Mouse (Mus musculus) heart, embryonic 13.5 days (tissue): Measurements from ENCODE around the gene Ano6. TPM values are rescaled to one million over a fixed set of nuclear protein-coding genes. Genes with fewer than 3 reads are reported as not detected.

Experiments
- ATAC-seq: fragments of 200-750 bp; cut with Nextera tagmentation; 2 replicates; pipeline ENCODE4 v1.8.0; 2017; ENCODE audit warnings: moderate TSS enrichment; ENCODE audit not compliant: insufficient number of reproducible peaks, low FRiP score, low TSS enrichment; ENCODE audit errors: extremely low read depth
- H3K27ac ChIP-seq: fragments of 300-500 bp; sonication (generic); replicated peaks from 2 replicates; pipeline ENCODE4 v1.5.1; 2015; ENCODE audit warnings: moderate library complexity, mild to moderate bottlenecking, inconsistent platforms
- H3K27me3 ChIP-seq: fragments of 300-500 bp; sonication (generic); replicated peaks from 2 replicates; pipeline ENCODE4 v1.6.1; 2015; ENCODE audit warnings: mild to moderate bottlenecking, inconsistent platforms
- H3K36me3 ChIP-seq: fragments of 300-500 bp; sonication (generic); 2 replicates; pipeline ENCODE4 v1.6.1; 2015; ENCODE audit warnings: mild to moderate bottlenecking, inconsistent platforms
- H3K4me1 ChIP-seq: fragments of 300-500 bp; sonication (generic); 2 replicates; pipeline ENCODE4 v1.6.1; 2015; ENCODE audit warnings: inconsistent platforms
- H3K4me2 ChIP-seq: fragments of 300-500 bp; sonication (generic); 2 replicates; pipeline ENCODE4 v1.6.1; 2015; ENCODE audit warnings: inconsistent platforms, mild to moderate bottlenecking, moderate library complexity
- H3K4me3 ChIP-seq: fragments of 300-500 bp; sonication (generic); 2 replicates; pipeline ENCODE4 v1.5.1; 2015; ENCODE audit warnings: moderate library complexity, mild to moderate bottlenecking, inconsistent platforms
- H3K9ac ChIP-seq: fragments of 300-500 bp; sonication (generic); 2 replicates; pipeline ENCODE4 v1.6.1; 2015; ENCODE audit warnings: inconsistent platforms, mild to moderate bottlenecking, moderate library complexity
- H3K9me3 ChIP-seq: fragments of 300-500 bp; sonication (generic); 2 replicates; pipeline ENCODE4 v1.6.1; 2016; ENCODE audit warnings: inconsistent platforms
- WGBS: fragments of 180-500 bp; shearing (Covaris S2); methylation state at CpG from one replicate; pipeline ENCODE4 v1.1.7; 2015; ENCODE audit warnings: mixed read lengths; 5-methylcytosine and 5-hydroxymethylcytosine counted together
- polyA plus RNA-seq: library from polyadenylated mRNA; unstranded; fragments of >200 nt; fragmentation: Nextera tagmentation; extraction: Ambion mirVana; gene quantifications from 2 replicates; pipeline ENCODE4 v1.2.1, GENCODE M21; 2015

Gene Ano6
- polyA plus RNA-seq, 1 experiment from 2014 or later: 31.0 TPM

DNA sequence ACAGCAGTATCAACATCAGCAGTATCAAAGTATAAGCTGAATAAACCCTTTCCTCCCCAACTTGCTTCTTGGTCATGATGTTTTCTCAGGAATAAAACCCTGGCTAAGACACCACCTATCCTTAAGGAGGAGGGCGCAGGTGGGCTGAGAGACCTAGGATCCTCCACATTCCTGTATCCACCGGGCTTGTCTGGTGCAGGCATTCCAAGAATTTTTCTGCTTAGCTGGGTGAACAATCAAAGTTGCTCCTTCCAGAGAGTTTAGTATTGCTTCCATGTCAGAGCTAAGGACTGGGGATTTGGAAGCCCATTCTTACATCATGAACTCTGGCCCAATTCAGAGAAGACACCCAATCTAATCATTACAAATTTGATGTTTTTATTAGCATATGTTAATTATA, 53.8 kb downstream of the Ano6 start:
- no peak overlapping the region for H3K9ac ChIP-seq
- H3K4me3 ChIP-seq: no peak overlapping the region
- H3K27me3 ChIP-seq: no peaks in the 10 kb centered on the region
- 33% methylated on average over 2 of the region's 2 CpGs for WGBS
- no peaks in the 10 kb centered on the region for H3K9me3 ChIP-seq
- peaks cover 65% of the 10 kb centered on the region for H3K4me1 ChIP-seq
- no peaks in the 10 kb centered on the region for H3K36me3 ChIP-seq
- ATAC-seq: no peak
- peak overlapping the region; percentile 15; the same call in 1 of the 2 replicates for H3K27ac ChIP-seq
- no peak overlapping the region for H3K4me2 ChIP-seq

DNA sequence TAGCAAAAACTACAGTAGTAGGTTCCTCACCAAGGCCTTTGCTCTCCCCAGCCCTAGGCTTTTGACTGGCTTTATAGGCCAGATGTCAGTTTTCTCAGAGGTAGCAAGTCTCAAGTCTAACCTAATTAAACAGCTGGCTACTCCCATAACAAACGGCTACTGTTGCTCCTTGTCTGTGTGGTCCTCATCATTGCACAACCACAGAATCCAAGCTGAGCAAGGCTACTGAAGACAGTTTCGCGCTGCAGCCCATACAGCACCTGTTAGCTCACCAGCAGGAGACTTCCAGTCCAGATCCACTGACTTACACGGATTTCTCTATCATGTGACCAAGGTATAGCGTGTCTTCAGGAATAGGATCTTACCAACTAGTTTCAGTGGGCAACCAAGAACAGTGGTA, 55.5 kb downstream of the Ano6 start:
- ATAC-seq: no peak
- Histone ChIP-seq H3K9me3 (no peaks in the 10 kb centered on the region), H3K4me1 (peaks cover 56% of the 10 kb centered on the region), H3K9ac (no peak overlapping the region), H3K27ac (no peak overlapping the region), H3K36me3 (no peaks in the 10 kb centered on the region), H3K27me3 (no peaks in the 10 kb centered on the region), H3K4me3 (no peak overlapping the region), H3K4me2 (no peak overlapping the region)
- WGBS: 80% methylated on average over 5 of the region's 5 CpGs

DNA sequence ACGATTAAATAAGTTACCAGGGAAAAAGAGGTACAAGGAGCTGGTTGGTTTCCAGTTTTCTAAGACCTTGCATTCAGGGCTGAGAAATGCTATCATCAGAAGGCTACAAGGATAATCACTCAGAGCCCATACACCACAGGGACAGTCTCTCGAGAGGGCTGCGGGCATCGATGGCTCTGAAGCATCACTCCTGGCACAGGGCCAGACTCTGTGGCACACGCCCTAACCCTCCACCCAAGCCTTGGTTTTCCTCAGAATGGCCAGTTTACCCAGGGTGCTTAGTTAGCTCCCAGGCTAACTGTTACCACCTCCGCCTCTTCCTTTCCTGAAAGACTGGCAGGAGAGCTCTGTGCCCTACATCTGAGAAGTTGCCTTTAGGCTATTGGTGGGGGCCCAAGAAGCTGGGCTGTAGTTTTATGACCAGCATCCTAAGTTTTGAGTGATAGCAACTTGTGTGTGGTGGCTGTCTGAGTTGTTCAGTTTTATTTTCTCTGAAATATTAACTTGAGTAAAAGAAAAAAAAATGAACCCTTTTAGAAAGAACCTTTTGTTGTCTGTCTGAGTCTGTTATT, 57.9 kb downstream of the Ano6 start:
- no peak overlapping the region for H3K9ac ChIP-seq
- H3K27me3 ChIP-seq: no peaks in the 10 kb centered on the region
- H3K4me2 ChIP-seq: no peak overlapping the region
- ATAC-seq: no peak
- WGBS: 68% methylated on average over 6 of the region's 6 CpGs
- peaks cover 41% of the 10 kb centered on the region for H3K4me1 ChIP-seq
- H3K27ac ChIP-seq: no peak overlapping the region
- H3K4me3 ChIP-seq: no peak overlapping the region
- no peaks in the 10 kb centered on the region for H3K9me3 ChIP-seq
- no peaks in the 10 kb centered on the region for H3K36me3 ChIP-seq

DNA sequence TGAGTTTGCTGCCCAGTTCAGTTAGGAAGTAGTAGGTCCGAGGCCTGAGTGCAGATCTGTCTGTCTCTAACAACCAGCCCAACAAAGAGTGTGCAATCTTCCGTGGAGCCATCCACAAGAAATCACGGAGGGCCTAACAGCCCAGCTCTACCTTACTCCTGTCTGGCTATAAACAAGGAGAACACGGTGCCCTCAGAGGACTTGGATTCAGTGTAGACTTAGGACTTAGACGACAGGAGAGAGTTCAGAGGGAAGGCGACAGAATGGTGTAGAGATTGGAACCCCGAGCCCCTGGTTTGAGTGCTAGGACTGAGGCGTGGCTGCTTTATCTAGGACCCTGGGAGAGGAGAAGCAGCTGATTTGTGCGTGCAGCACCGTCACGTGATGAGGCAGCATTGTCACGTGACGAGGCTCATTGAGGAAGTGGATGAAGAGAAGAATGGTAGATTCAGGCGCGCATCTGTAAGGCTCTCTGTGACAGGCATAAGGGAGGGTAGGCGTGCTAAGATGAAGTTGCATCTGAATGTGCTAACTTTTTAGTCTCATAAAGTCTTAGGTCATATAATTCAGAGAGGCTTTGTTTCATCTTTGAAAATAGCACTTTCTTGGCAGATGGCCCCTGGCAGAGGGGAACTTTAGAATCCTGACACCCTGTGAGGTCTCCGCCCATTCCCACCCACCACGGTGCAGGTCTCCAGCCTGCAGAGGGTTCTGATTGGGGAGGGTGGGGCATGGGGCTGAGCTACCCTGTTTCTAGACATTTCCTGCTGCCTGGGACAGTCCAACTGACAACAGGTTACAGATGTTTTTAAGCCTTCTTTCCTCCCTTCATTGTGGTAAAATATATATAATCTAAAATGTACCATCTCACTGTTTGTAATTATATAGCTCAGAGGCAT, 59.1 kb downstream of the Ano6 start:
- no peak for ATAC-seq
- Histone ChIP-seq H3K4me3 (no peak overlapping the region), H3K9me3 (no peaks in the 10 kb centered on the region), H3K27ac (no peak overlapping the region), H3K27me3 (no peaks in the 10 kb centered on the region), H3K36me3 (peaks cover under 1% of the 10 kb centered on the region; the same call in 1 of the 2 replicates), H3K9ac (no peak overlapping the region), H3K4me2 (0 out of 2 replicates have a peak overlapping the region, but pooled peaks have one; percentile 9), H3K4me1 (peaks cover 29% of the 10 kb centered on the region)
- 66% methylated on average over 18 of the region's 18 CpGs for WGBS

DNA sequence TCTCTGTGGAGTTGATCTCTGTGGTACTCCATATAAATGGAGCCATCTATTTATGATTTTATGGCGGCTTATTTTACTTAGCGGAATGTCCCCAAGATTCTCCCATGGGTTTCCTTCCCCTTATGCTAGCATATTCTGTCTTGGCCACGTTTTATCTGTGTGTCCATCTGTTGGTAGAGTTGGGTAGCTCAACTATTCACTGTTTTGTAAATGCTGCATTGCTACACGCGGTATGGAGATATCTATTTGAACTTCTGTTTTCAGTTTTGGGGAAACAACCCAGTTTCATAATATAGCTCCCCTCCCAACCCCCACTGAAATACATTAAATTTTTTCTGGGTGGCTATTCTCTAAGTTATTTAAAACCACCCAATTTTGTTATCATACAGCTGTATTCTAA, 59.9 kb downstream of the Ano6 start:
- no peak overlapping the region for H3K4me2 ChIP-seq
- H3K27me3 ChIP-seq: no peaks in the 10 kb centered on the region
- 82% methylated on average over 5 of the region's 5 CpGs for WGBS
- ATAC-seq: no peak
- H3K9ac ChIP-seq: no peak overlapping the region
- H3K36me3 ChIP-seq: peaks cover 4% of the 10 kb centered on the region; the same call in 1 of the 2 replicates
- H3K27ac ChIP-seq: no peak overlapping the region
- H3K9me3 ChIP-seq: no peaks in the 10 kb centered on the region
- H3K4me3 ChIP-seq: no peak overlapping the region
- H3K4me1 ChIP-seq: peaks cover 22% of the 10 kb centered on the region

DNA sequence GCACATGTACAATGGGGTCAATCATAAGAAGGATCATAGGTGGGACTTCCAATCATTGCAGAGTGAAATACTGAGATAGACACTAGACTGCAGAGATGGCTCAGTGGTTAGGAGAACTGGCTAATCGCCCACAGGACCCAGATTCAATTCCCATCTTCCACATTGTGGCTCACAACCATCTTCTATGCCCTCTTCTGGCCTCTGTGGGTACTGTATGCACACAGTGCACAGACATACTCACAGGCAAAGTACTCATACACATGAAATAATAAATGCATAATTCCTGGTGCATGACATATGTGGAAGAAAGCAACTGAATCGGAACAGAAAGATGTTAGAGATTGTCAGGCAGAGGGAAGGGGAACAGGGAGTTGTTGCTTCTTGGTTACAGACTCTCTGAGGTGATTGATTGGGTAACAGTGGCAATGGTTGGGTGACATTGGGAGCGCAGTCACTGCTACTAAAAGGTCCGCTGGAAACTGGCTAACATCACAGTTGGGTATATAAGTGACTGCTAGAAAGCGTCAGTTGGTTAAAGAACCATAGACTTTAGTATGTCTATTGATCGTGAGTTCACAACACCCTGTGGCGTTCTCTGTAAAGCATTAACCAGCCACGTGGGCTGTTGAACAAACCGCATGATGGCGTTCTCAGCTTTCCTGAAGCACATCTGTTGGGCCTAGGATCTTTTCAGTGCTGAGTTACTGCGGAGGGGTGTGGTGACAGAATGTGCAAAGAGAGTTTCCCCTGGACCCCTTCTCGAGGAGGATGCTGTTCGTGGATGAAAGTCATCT, 64.6 kb downstream of the Ano6 start:
- Histone ChIP-seq H3K9ac (no peak overlapping the region), H3K4me2 (no peak overlapping the region), H3K36me3 (peaks cover 4% of the 10 kb centered on the region; the same call in 1 of the 2 replicates), H3K4me1 (peaks cover 17% of the 10 kb centered on the region), H3K27ac (no peak overlapping the region), H3K4me3 (no peak overlapping the region), H3K9me3 (no peaks in the 10 kb centered on the region), H3K27me3 (no peaks in the 10 kb centered on the region)
- ATAC-seq: no peak
- WGBS: 88% methylated on average over 13 of the region's 13 CpGs

DNA sequence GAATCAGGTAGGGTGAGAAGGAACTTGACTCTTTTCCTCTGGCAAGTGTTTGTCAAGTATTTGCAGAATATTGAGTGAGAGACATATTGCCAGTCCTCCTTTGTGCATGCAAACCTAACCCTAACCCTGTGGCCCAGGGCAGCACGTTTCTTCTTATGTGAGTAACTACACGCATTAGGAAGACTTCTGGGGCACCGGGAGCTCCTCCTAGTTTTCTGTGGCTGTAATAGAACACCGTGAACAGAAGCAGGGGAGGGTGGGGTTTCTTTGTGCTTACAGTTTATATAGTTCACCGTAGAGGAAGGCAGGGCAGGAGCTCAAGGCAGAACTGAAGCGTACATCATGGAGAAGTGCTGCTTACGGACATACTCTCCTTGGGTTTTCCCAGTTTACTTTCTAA, 65.3 kb downstream of the Ano6 start:
- no peaks in the 10 kb centered on the region for H3K9me3 ChIP-seq
- no peak for ATAC-seq
- 70% methylated on average over 7 of the region's 7 CpGs for WGBS
- peaks cover 4% of the 10 kb centered on the region; the same call in 1 of the 2 replicates for H3K36me3 ChIP-seq
- no peak overlapping the region for H3K4me3 ChIP-seq
- H3K27me3 ChIP-seq: no peaks in the 10 kb centered on the region
- no peak overlapping the region for H3K27ac ChIP-seq
- H3K9ac ChIP-seq: no peak overlapping the region
- no peak overlapping the region for H3K4me2 ChIP-seq
- peaks cover 22% of the 10 kb centered on the region for H3K4me1 ChIP-seq

DNA sequence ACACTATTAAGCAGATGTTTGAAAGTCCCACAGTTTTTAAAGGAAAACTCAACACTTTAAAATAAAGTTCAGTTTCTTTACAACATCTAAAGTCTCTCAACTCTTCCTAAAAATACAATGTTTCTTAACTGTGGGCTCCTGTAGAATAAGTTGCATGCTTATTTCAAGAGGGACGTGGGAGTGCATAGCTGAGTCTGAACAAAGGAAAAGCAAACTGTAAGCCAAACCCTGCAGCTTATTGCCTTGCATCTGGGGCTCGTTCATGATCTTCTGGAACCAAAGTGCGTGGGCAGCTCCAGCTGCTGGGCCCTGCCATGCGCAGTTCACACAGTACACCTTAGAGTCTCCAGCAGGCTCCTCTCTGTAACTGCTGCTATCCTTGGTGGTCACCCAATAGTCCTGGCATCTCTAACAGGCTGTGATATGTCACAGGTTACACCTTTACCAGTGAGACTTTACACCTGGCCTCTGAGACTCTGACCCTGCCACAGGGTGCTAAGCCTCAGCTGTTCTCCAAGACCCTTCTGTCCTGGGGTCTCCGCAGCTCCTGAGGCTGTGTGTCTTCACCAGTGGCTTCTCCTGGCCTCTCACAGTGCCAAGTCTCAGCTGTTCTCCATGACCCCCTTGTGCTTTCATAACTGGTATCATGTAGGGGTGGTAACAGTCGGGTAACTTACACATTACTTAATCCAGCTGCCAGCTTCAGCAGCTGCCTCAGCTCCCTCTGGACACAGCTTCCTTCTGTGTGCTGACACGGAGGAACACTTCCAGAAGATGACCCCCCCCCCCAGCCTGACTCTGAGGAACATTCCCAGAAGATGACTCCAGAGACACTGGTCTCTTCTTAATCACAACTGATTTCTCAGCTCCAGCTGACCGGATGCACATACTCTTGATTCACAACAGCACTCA, 66.3 kb downstream of the Ano6 start:
- Histone ChIP-seq H3K4me1 (peaks cover 22% of the 10 kb centered on the region), H3K4me2 (no peak overlapping the region), H3K27ac (peak overlapping the region; percentile 61), H3K36me3 (peaks cover 4% of the 10 kb centered on the region; the same call in 1 of the 2 replicates), H3K4me3 (no peak overlapping the region), H3K27me3 (no peaks in the 10 kb centered on the region), H3K9me3 (no peaks in the 10 kb centered on the region), H3K9ac (no peak overlapping the region)
- no peak for ATAC-seq
- WGBS: 65% methylated on average over 8 of the region's 8 CpGs

DNA sequence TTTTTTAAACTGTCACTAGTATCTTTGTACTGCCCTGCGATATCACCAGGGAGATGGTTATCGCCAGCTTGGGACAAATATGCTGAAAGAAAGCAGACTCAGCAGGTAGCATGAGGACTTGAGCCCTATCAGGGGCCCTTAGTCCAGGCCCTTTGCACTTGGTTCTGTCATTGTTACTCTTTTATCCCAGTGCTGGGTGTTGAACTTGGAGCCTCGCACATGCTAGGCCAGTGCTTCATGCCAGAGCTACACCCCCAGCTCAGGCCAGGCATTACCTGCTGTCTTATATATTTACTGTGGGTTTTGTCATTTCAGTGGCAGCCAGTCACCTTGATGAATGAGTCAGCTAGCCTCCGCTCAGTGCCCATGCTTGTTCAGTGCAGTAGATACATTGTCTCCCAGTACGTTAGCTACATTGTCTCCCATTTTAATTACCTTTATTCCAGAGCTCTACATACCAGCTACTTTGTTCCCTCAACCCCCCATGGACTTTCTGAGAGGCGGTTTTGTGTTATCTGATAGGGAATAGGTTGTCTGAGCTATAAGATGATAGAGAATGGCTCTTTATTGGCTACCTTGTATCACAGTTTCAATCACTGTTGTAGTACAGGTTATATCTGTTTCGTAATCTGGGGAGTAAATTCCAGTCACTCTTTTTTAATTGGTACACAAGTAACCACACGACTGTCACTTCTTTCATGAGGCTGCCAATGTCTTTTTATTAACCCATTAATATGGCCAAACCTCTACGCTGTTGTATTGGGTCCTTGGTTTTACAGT, 68.4 kb downstream of the Ano6 start:
- peaks cover 27% of the 10 kb centered on the region for H3K4me1 ChIP-seq
- H3K27ac ChIP-seq: no peak overlapping the region
- H3K9me3 ChIP-seq: no peaks in the 10 kb centered on the region
- H3K4me3 ChIP-seq: no peak overlapping the region
- no peak for ATAC-seq
- H3K4me2 ChIP-seq: no peak overlapping the region
- no peak overlapping the region for H3K9ac ChIP-seq
- H3K36me3 ChIP-seq: peaks cover 6% of the 10 kb centered on the region; the same call in 1 of the 2 replicates
- whole genome bisulfite sequencing: 79% methylated on average over 9 of the region's 9 CpGs
- H3K27me3 ChIP-seq: no peaks in the 10 kb centered on the region
